Mouse (Mus musculus): ENCODE measurements around the gene Strn. TPM values are rescaled to one million over a fixed set of nuclear protein-coding genes. Genes with fewer than 3 reads are reported as not detected.
"Not testable (repeated sequence)": the region's sequence is repeated elsewhere in the genome, so short reads cannot be mapped to it uniquely, and the experiment has no call there.

Strn gene
- total RNA-seq, 2 experiments from 2014 or later = 23.8 to 25.2 TPM

DNA sequence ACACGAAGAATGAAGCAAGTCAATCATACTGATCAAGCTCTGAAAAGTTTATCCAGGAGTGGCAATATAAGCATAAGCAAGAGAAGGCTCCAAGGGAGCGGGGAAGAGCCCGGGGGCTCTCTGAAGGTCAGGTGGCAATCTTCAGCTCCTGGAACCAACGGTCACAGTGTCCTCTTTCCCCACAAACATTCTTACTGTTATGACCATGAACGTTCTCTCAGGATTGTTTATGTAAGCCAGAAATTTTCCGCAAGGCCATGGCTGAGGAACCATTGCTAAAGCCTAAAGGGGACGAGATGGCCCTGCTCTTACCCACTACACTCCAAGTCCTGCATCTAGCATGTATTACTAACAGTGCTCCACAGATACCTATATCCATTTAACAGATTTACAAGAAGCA is 15.3 kb downstream of the Strn start:
- intact Hi-C loops (cut with DNase I) = loop anchor here (5.0 kb wide), 1 partner anchor 34 kb away; no protein-coding TSS in a partner anchor

DNA sequence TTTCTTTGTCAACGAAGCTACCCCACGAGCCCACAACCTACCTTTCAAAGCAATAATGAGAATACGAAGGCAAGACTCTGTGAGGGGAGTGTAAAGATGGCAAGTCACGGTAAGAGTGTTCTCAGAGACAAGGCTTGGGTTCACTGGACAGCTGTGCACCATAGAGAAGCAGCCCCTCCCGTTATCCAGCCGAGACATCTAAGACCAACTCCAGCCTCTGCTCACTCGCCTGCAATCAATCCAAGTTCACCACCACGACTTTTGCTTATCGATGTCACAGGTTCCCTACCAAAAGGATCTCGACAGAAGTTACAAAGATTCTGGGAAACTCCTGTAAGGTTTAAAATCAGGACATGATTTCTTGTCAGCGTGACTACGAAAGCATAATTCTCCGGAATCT is 17.9 kb downstream of the Strn start:
- intact Hi-C loops (cut with DNase I) = no loop called here
- DNase-seq (ENCODE audit: low spot score) = no peak

More for the DNA sequence above, 15.3 kb downstream of the Strn start:
- DNase-seq (ENCODE audit: low spot score) = no peak

DNA sequence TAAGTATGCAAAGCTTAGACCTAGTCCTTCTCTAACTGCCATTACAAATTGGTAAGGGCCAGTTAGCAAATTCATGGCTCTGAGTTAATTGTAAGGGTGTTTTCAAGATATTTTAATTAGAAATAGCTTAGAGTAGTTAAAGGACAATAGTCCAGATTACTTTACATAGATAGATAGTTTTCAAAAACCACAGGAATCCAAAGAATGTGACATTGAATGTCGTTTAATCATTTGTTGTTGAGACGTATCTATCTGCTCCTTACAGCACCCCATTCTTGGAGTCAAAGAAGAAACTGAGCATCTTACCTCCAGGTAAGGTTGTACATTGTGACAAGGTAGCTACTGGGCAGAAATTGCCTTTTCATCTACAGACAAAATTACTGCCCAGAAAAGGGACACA is 26.7 kb downstream of the Strn start:
- no peak for DNase-seq (ENCODE audit: low spot score)
- intact Hi-C loops (cut with DNase I) = no loop called here

DNA sequence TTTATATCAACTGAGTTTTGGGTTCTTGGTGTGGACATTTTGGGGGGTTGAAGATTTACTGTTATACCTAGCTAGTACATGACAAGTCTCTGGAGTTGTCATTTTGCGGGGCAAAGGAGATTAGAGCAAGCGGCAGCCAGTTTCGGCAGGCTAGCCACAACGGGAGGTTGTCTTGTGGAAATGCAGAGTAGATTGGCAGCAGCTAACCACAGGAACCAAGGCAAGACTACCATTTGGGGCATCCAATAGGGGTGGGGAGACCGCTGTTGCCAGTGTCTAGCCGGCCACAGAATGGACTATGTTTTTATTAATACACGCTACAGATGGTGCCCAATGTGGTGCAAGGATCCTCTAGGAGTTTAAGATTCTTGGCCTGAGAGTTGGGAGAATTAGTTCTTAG is 28.6 kb downstream of the Strn start:
- intact Hi-C loops (cut with DNase I) = no loop called here
- no peak for DNase-seq (ENCODE audit: low spot score)

DNA sequence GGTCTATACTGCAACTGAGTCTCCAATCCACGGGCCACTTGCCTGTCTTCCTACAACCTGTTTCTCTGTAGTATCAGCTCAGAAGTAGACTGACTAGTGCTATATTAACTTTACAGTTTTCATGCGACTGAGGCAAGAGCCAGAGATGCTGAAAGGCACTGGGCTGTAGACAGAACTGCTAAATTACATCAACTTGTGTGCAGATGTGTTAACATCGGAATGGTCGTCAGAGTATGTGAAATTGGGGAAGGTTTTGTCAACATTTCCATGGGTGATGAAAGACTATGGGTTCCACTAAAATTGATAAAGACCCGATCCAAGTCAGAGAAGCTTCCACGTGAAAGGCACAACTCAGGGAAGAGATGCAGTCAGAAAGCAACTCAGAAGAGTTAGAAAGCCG is 34.0 kb downstream of the Strn start:
- intact Hi-C loops (cut with DNase I) = no loop called here

GRCm38 (mm10) chr17:78698965-78699364 is 38.0 kb downstream of the Strn start:
- intact Hi-C loops (cut with DNase I) = no loop called here
- DNase-seq (ENCODE audit: low spot score) = no peak

More for the DNA sequence above, 34.0 kb downstream of the Strn start:
- no peak for DNase-seq (ENCODE audit: low spot score)

DNA sequence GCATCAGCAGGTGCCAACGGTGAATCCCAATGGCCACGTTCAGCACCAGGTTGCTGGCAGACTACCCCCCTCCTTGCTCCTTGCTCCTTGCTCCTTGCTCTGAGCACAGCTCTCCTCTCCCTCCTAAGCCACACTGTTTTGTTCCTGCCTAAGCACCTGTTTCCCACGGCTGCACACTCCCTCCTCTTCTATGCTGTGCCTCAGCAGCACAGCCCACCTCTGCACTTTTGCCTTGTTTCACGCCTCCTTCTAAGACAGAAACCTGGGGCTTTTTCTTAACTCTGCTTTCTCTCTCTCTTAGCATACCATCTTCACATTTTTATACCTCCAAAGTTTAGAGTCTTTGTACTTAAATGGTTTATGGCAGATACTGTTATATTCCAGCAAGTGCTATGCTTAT is 39.5 kb downstream of the Strn start:
- intact Hi-C loops (cut with DNase I) = no loop called here
- DNase-seq (ENCODE audit: low spot score) = no peak

GRCm38 (mm10) chr17:78696922-78697321 is 40.1 kb downstream of the Strn start:
- no peak for DNase-seq (ENCODE audit: low spot score)
- intact Hi-C loops (cut with DNase I) = no loop called here

DNA sequence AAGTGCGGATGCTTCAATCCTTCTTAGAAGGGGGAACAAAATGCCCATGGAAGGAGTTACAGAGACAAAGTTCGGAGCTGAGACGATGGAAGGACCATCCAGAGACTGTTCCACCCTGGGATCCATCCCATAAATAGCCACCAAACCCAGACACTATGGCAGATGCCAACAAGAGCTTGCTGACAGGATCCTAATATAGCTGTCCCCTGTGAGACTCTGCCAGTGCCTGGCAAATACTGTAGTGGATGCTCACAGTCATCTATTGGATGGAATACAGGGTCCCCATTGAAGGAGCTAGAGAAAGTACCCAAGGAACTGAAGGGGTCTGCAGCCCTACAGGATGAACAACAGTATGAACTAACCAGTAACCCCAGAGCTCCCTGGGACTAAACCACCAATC is 47.8 kb downstream of the Strn start:
- not testable (repeated sequence) for DNase-seq (ENCODE audit: low spot score)
- intact Hi-C loops (cut with DNase I) = loop anchor here (5.0 kb wide), 1 partner anchor 33 kb away; no protein-coding TSS in a partner anchor

DNA sequence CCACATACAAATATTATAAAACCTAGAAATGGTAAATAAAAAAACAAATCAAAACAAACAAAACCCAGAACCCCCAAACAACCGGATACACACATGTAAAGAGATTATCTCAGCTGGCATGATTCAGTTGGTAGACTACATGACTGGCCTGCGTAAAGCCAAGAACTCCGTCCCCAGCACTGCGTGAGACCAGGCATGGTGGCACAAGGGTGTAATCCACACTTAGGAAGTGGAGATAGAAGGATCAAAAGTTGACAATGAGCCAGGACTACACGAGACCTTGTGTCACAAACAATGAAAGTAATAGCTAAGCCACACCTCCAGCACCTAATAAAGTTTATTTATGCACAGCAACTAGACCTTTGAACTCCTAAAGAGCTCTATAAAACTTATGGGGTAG is 49.0 kb downstream of the Strn start:
- intact Hi-C loops (cut with DNase I) = loop anchor here (5.0 kb wide), 1 partner anchor 34 kb away; no protein-coding TSS in a partner anchor
- DNase-seq (ENCODE audit: low spot score) = no peak

GRCm38 (mm10) chr17:78685004-78685403 is 52.0 kb downstream of the Strn start:
- intact Hi-C loops (cut with DNase I) = loop anchor here (5.0 kb wide), 1 partner anchor 37 kb away; no protein-coding TSS in a partner anchor
- no peak for DNase-seq (ENCODE audit: low spot score)

GRCm38 (mm10) chr17:78682351-78682750 is 54.6 kb downstream of the Strn start:
- intact Hi-C loops (cut with DNase I) = no loop called here
- DNase-seq (ENCODE audit: low spot score) = no peak

DNA sequence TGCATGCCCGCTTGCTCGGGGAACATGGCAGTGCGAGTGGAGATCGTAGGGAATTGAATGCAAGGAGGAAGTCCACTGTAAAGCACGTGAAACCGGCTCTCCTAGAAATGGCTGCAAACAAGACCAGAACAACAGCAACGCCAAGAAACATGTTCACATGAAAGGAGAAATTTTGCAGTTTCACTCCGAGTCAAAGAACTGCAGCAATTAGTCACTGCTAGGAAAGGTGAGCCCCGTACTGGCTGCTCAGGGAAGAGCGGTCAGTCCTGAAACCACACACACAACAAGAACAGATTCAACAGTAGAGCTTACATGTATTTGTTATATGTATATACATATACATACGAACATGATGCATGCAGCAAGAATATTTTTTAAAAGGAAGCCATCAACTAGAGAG is 57.5 kb downstream of the Strn start:
- intact Hi-C loops (cut with DNase I) = no loop called here
- DNase-seq (ENCODE audit: low spot score) = no peak

- intact Hi-C loops (cut with DNase I) = no loop called here
- DNase-seq (ENCODE audit: low spot score) = no peak
These were observed 60.2 kb downstream of the Strn start for GRCm38 (mm10) chr17:78676813-78677212.

GRCm38 (mm10) chr17:78664962-78665545 is 71.9 kb downstream of the Strn start:
- DNase-seq (ENCODE audit: low spot score) = no peak
- intact Hi-C loops (cut with DNase I) = no loop called here

- no peak for DNase-seq (ENCODE audit: low spot score)
- intact Hi-C loops (cut with DNase I) = no loop called here
These were observed 82.2 kb downstream of the Strn start for GRCm38 (mm10) chr17:78654841-78655240.

DNA sequence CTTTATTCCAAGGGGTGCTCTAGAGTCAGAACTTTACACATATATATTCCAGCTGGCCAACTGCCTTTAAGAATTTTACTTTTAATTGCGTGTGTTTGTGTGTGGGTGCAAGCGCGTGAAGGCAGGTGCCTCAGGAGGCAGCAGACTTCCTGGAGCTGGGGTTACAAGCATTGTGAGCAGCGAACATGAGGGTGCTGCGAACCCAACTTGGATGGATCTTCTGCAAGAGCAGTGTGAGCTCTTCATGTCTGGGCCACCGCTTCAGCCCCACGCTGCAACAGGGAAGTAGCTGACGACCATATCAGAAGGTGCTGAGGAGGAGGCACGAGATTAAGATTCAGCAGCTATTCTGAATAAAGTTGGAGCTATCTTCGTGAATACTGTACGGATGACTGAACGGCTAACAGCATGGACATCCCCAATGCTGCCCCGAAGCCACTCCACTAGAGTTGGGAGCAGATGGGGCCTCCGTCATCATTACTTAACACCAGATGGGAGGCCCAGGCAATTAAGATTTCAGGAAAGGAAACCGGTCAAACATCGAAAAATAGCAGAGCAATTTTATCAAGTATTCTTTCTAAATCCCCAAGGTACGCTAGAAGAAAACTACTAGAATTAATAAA is 93.0 kb downstream of the Strn start:
- DNase-seq (ENCODE audit: low spot score) = no peak
- intact Hi-C loops (cut with DNase I) = no loop called here

DNA sequence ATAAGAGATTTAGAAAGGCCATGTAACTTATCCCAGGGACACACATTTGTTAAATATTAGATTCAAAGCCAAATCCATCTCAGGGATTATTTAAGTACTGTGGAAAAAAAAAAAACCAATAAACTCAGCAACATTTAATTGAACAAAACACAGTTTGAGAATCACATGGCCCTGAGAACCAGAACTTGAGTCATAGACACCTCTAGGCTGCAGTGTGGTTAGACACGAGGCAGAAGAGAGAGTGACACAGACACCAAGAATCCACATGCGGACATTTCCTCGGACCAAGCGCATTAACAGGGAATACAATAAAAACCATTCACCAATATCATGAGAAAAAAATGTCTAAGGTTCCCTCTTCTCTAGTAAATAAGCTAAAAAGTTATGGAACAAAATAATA is 94.7 kb downstream of the Strn start:
- intact Hi-C loops (cut with DNase I) = no loop called here
- no peak for DNase-seq (ENCODE audit: low spot score)

DNA sequence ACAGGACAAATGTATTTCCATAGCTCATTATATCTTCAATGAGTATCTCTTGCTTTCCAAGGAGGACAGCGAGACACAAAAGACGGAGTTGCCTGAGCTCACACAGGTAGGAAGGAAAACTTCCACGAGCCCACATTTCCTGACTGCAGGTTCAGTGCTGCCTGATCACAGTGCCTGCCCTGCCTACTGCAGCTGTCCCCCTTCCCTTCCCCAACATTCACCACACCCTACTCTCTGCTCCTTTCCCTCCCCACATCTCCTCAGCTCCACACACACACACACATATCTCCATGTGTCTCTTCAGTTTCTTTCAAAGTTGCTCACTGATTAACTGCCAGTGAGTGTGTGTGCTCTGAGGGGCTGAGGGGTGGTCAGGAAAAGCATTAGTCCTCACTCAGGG is 96.6 kb downstream of the Strn start:
- intact Hi-C loops (cut with DNase I) = no loop called here
- no peak for DNase-seq (ENCODE audit: low spot score)

GRCm38 (mm10) chr17:78639099-78639498 is 97.9 kb downstream of the Strn start:
- no peak for DNase-seq (ENCODE audit: low spot score)
- intact Hi-C loops (cut with DNase I) = no loop called here

- DNase-seq (ENCODE audit: low spot score) = no peak
- intact Hi-C loops (cut with DNase I) = no loop called here
These were observed 99.9 kb downstream of the Strn start for GRCm38 (mm10) chr17:78637140-78637539.

GRCm38 (mm10) chr17:78635616-78636015 is 101.4 kb downstream of the Strn start:
- intact Hi-C loops (cut with DNase I) = no loop called here
- no peak for DNase-seq (ENCODE audit: low spot score)
